In genomic region chr12:5428733-5429132, GRCm38 (mm10) we compare ENCODE assay signal across 15 mouse cellular contexts. TPM values are rescaled to one million over a fixed set of nuclear protein-coding genes. Genes with fewer than 3 reads are reported as not detected.
A peak's percentile ranks its signal among the peaks of the same experiment; 100 is the strongest.
DNase-seq lines count a peak whose midpoint lies in the region; ATAC-seq and TF ChIP-seq lines count a peak whose summit lies in the region.
"Had no signal": no experiment of that assay in that cellular context is flagged by ENCODE, and none has a peak within 500 bp of the region (broad histone marks: within the 10 kb centered on the region; RNA-seq: fewer than 3 reads in every experiment).

No protein-coding gene starts in this region.

- no peak overlapping the region for H3K9ac ChIP-seq in forebrain, embryonic 15.5 days (replicated peaks)
- H3K9ac ChIP-seq in forebrain, embryonic 12.5 days = no peak overlapping the region
- H3K9ac ChIP-seq: embryonic facial prominence, embryonic 15.5 days; liver, embryonic 13.5 days had no signal

- H3K4me1 ChIP-seq in forebrain, embryonic 15.5 days = peaks cover 7% of the 10 kb centered on the region
- H3K4me1 ChIP-seq in forebrain, embryonic 12.5 days = peaks cover 5% of the 10 kb centered on the region
- no peaks in the 10 kb centered on the region for H3K4me1 ChIP-seq in thymus, adult 2 months (replicated peaks; ENCODE audit: control insufficient read depth, insufficient read depth, low read length)
- H3K4me1 ChIP-seq: embryonic facial prominence, embryonic 15.5 days; liver, embryonic 13.5 days had no signal

- DNase-seq in right cerebral cortex, postnatal 10 days (ENCODE audit: low spot score in 2 of 2) = peak; percentile 44 to 58
- no peak for DNase-seq in right cerebral cortex, postnatal 25 days
- peak; percentile 26 for DNase-seq in layer of hippocampus, adult 9-10 months (ENCODE audit: low spot score)
- DNase-seq in thymus, adult 2 months = no peak
- no peak for DNase-seq in kidney, postnatal 14 days
- DNase-seq: liver, embryonic 13.5 days; lung, postnatal 36 days had no signal

- no peaks in the 10 kb centered on the region for H3K36me3 ChIP-seq in forebrain, embryonic 15.5 days
- no peaks in the 10 kb centered on the region for H3K36me3 ChIP-seq in forebrain, embryonic 12.5 days (replicated peaks)
- H3K36me3 ChIP-seq in thymus, adult 2 months (ENCODE audit: control insufficient read depth, insufficient read depth, low read length) = no peaks in the 10 kb centered on the region
- H3K36me3 ChIP-seq: embryonic facial prominence, embryonic 15.5 days; G1E; liver, embryonic 13.5 days had no signal

- H3K4me2 ChIP-seq in forebrain, embryonic 15.5 days (replicated peaks) = no peak overlapping the region
- no peak overlapping the region for H3K4me2 ChIP-seq in forebrain, embryonic 12.5 days
- H3K4me2 ChIP-seq: embryonic facial prominence, embryonic 15.5 days; liver, embryonic 13.5 days had no signal

- WGBS in forebrain, embryonic 15.5 days = 61% methylated on average over 3 of the region's 3 CpGs
- 70% methylated on average over 3 of the region's 3 CpGs for WGBS in forebrain, embryonic 12.5 days
- 80% methylated on average over 3 of the region's 3 CpGs for WGBS in thymus, adult 2 months

- H3K27me3 ChIP-seq in forebrain, embryonic 15.5 days = no peaks in the 10 kb centered on the region
- H3K27me3 ChIP-seq in forebrain, embryonic 12.5 days = no peaks in the 10 kb centered on the region
- no peaks in the 10 kb centered on the region for H3K27me3 ChIP-seq in thymus, adult 2 months (ENCODE audit: control insufficient read depth, insufficient read depth, low read length)
- H3K27me3 ChIP-seq: embryonic facial prominence, embryonic 15.5 days; liver, embryonic 13.5 days had no signal

- no peak overlapping the region for H3K4me3 ChIP-seq in forebrain, embryonic 15.5 days
- no peak overlapping the region for H3K4me3 ChIP-seq in forebrain, embryonic 12.5 days (replicated peaks)
- H3K4me3 ChIP-seq in thymus, adult 2 months (ENCODE audit: control insufficient read depth, insufficient read depth, low read length) = no peak overlapping the region
- H3K4me3 ChIP-seq: embryonic facial prominence, embryonic 15.5 days; liver, embryonic 13.5 days had no signal

- no peaks in the 10 kb centered on the region for H3K9me3 ChIP-seq in forebrain, embryonic 15.5 days
- H3K9me3 ChIP-seq in forebrain, embryonic 12.5 days = no peaks in the 10 kb centered on the region
- H3K9me3 ChIP-seq: embryonic facial prominence, embryonic 15.5 days; liver, embryonic 13.5 days had no signal

- ATAC-seq in forebrain, embryonic 15.5 days (replicated peaks) = 0 out of 2 replicates have a peak, but pooled peaks have one; percentile 60
- ATAC-seq in forebrain, embryonic 12.5 days (ENCODE audit: low FRiP score) = no peak
- ATAC-seq in granulocyte monocyte progenitor cell, adult 5-6 weeks (replicated peaks; ENCODE audit: poor library complexity, severe bottlenecking) = no peak
- ATAC-seq: activated CD4-positive, CD25-positive, alpha-beta regulatory T cell, adult 4 months had no signal

- TF ChIP-seq CTCF in thymus, adult 2 months (IDR thresholded peaks at IDR 0.05; ENCODE audit: borderline replicate concordance, control insufficient read depth, extremely low read depth, insufficient read depth, low read length, poor library complexity) = no peak

- no peak for TF ChIP-seq POLR2A in thymus, adult 2 months (IDR thresholded peaks at IDR 0.05; ENCODE audit: control insufficient read depth, extremely low read depth, insufficient read depth, low read length, poor library complexity)

- H3K27ac ChIP-seq in forebrain, embryonic 15.5 days (replicated peaks) = peak overlapping the region; percentile 52
- H3K27ac ChIP-seq in forebrain, embryonic 12.5 days = no peak overlapping the region
- H3K27ac ChIP-seq in thymus, adult 2 months (ENCODE audit: control insufficient read depth, insufficient read depth, low read length) = no peak overlapping the region
- H3K27ac ChIP-seq: embryonic facial prominence, embryonic 15.5 days; kidney, postnatal 0 days; liver, embryonic 13.5 days had no signal

RNA-seq across cellular contexts. Expression of gene Klhl29, which starts 53.3 kb away (rescaled TPM):
- polyA plus RNA-seq in forebrain, embryonic 15.5 days (2015; fragmentation: Nextera tagmentation; extraction: Ambion mirVana) = 5.9 and 6.5 TPM in 2 replicates
- polyA plus RNA-seq in forebrain, embryonic 12.5 days (2016; fragmentation: Nextera tagmentation; extraction: Ambion mirVana) = 3.4 TPM in 2 replicates
- polyA plus RNA-seq in thymus, adult 2 months (2012; rRNA removed) = 6.1 and 6.7 TPM in 2 replicates
- total RNA-seq in granulocyte monocyte progenitor cell, adult 5-6 weeks (2014; fragmentation: Nextera tagmentation) = not detected in 2 replicates
- total RNA-seq in granulocyte monocyte progenitor cell, adult 5-6 weeks (2017) = not detected in 2 replicates
- total RNA-seq: hematopoietic stem cell, adult 5-6 weeks had no signal
- polyA plus RNA-seq: G1E had no signal

Comparison
In these comparisons a context has a peak if more than half of its experiments do, and no peak if none do; other contexts are left out.
1. DNase-seq: peak in right cerebral cortex, postnatal 10 days (2 of 2) and layer of hippocampus, adult 9-10 months (single experiment); none in right cerebral cortex, postnatal 25 days (single experiment), thymus, adult 2 months (single experiment) and kidney, postnatal 14 days (single experiment).